In genomic region chr7:91511119-91511518, GRCm38 (mm10) we compare ENCODE assay signal across 24 mouse cellular contexts.
DNase-seq lines count a peak whose midpoint lies in the region; ATAC-seq and TF ChIP-seq lines count a peak whose summit lies in the region.
"Had no signal": no experiment of that assay in that cellular context is flagged by ENCODE, and none has a peak within 500 bp of the region (broad histone marks: within the 10 kb centered on the region; RNA-seq: fewer than 3 reads in every experiment).

No protein-coding gene starts in this region.

- H3K9me3 ChIP-seq in forebrain, embryonic 16.5 days (ENCODE audit: control insufficient read depth, low read length) = no peaks in the 10 kb centered on the region
- H3K9me3 ChIP-seq in forebrain, embryonic 12.5 days = no peaks in the 10 kb centered on the region
- H3K9me3 ChIP-seq in midbrain, postnatal 0 days (ENCODE audit: low read length) = no peaks in the 10 kb centered on the region
- no peaks in the 10 kb centered on the region for H3K9me3 ChIP-seq in midbrain, embryonic 15.5 days
- H3K9me3 ChIP-seq in neural tube, embryonic 14.5 days (ENCODE audit: control insufficient read depth, low read length) = no peaks in the 10 kb centered on the region
- H3K9me3 ChIP-seq: embryonic facial prominence, embryonic 10.5 days; embryonic facial prominence, embryonic 13.5 days; heart, embryonic 12.5 days; heart, embryonic 15.5 days had no signal

- peak; percentile 12 for DNase-seq in midbrain, postnatal 0 days (ENCODE audit: low spot score)
- DNase-seq in testis, postnatal 10 days (ENCODE audit: low spot score) = no peak
- DNase-seq: adrenal gland, adult 2 months; adrenal gland, postnatal 14 days; cerebellum, adult 11-12 months; cerebellum, adult 8-10 months; cerebellum, postnatal 10 days; cerebellum, postnatal 36 days; embryo, embryonic 11 days; gastrocnemius, postnatal 25 days; heart, adult 18-20 months; heart, postnatal 10 days; heart, postnatal 36 days had no signal

- ATAC-seq in forebrain, embryonic 16.5 days = peak; percentile 16; the same call in 1 of the 2 replicates
- ATAC-seq in forebrain, embryonic 12.5 days (ENCODE audit: low FRiP score) = no peak
- ATAC-seq in midbrain, postnatal 0 days (ENCODE audit: low FRiP score) = no peak
- ATAC-seq in midbrain, embryonic 15.5 days (replicated peaks) = no peak
- ATAC-seq in neural tube, embryonic 14.5 days (ENCODE audit: low read depth) = peak; percentile 54; the same call in 1 of the 2 replicates
- ATAC-seq: CD4-positive, CD25-positive, alpha-beta regulatory T cell, adult 4 months had no signal

- H3K36me3 ChIP-seq in forebrain, embryonic 16.5 days (ENCODE audit: control insufficient read depth, insufficient read depth) = no peaks in the 10 kb centered on the region
- H3K36me3 ChIP-seq in forebrain, embryonic 12.5 days (replicated peaks) = no peaks in the 10 kb centered on the region
- H3K36me3 ChIP-seq in midbrain, postnatal 0 days (ENCODE audit: insufficient read depth, low read length) = no peaks in the 10 kb centered on the region
- H3K36me3 ChIP-seq in midbrain, embryonic 15.5 days (replicated peaks) = no peaks in the 10 kb centered on the region
- no peaks in the 10 kb centered on the region for H3K36me3 ChIP-seq in neural tube, embryonic 14.5 days (ENCODE audit: control insufficient read depth, insufficient read depth, low read length)
- H3K36me3 ChIP-seq: embryonic facial prominence, embryonic 10.5 days; embryonic facial prominence, embryonic 13.5 days; heart, embryonic 12.5 days; heart, embryonic 15.5 days had no signal

- no peak overlapping the region for H3K27ac ChIP-seq in forebrain, embryonic 16.5 days (ENCODE audit: low read length)
- H3K27ac ChIP-seq in forebrain, embryonic 12.5 days = no peak overlapping the region
- no peak overlapping the region for H3K27ac ChIP-seq in midbrain, postnatal 0 days (ENCODE audit: low read depth, low read length)
- H3K27ac ChIP-seq in midbrain, embryonic 15.5 days = no peak overlapping the region
- no peak overlapping the region for H3K27ac ChIP-seq in neural tube, embryonic 14.5 days (ENCODE audit: low read depth, low read length)
- H3K27ac ChIP-seq: embryonic facial prominence, embryonic 10.5 days; embryonic facial prominence, embryonic 13.5 days; heart, embryonic 15.5 days; hindbrain, embryonic 14.5 days had no signal

- 30% methylated on average over 1 of the region's 1 CpGs for WGBS in forebrain, embryonic 16.5 days
- WGBS in forebrain, embryonic 12.5 days = 65% methylated on average over 1 of the region's 1 CpGs
- WGBS in midbrain, postnatal 0 days = 50% methylated on average over 1 of the region's 1 CpGs
- WGBS in midbrain, embryonic 15.5 days = 24% methylated on average over 1 of the region's 1 CpGs
- 61% methylated on average over 1 of the region's 1 CpGs for WGBS in neural tube, embryonic 14.5 days

- peaks cover 7% of the 10 kb centered on the region for H3K4me1 ChIP-seq in forebrain, embryonic 16.5 days (replicated peaks; ENCODE audit: control insufficient read depth, insufficient read depth, low read length)
- H3K4me1 ChIP-seq in forebrain, embryonic 12.5 days = no peaks in the 10 kb centered on the region
- no peaks in the 10 kb centered on the region for H3K4me1 ChIP-seq in midbrain, postnatal 0 days (ENCODE audit: insufficient read depth, low read length)
- no peaks in the 10 kb centered on the region for H3K4me1 ChIP-seq in midbrain, embryonic 15.5 days
- H3K4me1 ChIP-seq in neural tube, embryonic 14.5 days (ENCODE audit: control insufficient read depth, insufficient read depth, low read length) = no peaks in the 10 kb centered on the region
- H3K4me1 ChIP-seq: embryonic facial prominence, embryonic 10.5 days; embryonic facial prominence, embryonic 13.5 days; heart, embryonic 12.5 days; heart, embryonic 15.5 days had no signal

- H3K27me3 ChIP-seq in forebrain, embryonic 16.5 days (replicated peaks; ENCODE audit: control insufficient read depth, insufficient read depth, low read length) = no peaks in the 10 kb centered on the region
- H3K27me3 ChIP-seq in forebrain, embryonic 12.5 days = no peaks in the 10 kb centered on the region
- H3K27me3 ChIP-seq in midbrain, postnatal 0 days (ENCODE audit: insufficient read depth, low read length) = no peaks in the 10 kb centered on the region
- H3K27me3 ChIP-seq in midbrain, embryonic 15.5 days (replicated peaks) = no peaks in the 10 kb centered on the region
- H3K27me3 ChIP-seq in neural tube, embryonic 14.5 days (ENCODE audit: control insufficient read depth, insufficient read depth, low read length) = no peaks in the 10 kb centered on the region
- H3K27me3 ChIP-seq: embryonic facial prominence, embryonic 13.5 days; heart, embryonic 12.5 days; heart, embryonic 15.5 days had no signal

- H3K9ac ChIP-seq in forebrain, embryonic 16.5 days (replicated peaks; ENCODE audit: low read depth, low read length) = no peak overlapping the region
- H3K9ac ChIP-seq in forebrain, embryonic 12.5 days = no peak overlapping the region
- H3K9ac ChIP-seq in midbrain, postnatal 0 days (replicated peaks; ENCODE audit: low read length, poor library complexity, severe bottlenecking) = no peak overlapping the region
- H3K9ac ChIP-seq in midbrain, embryonic 15.5 days = no peak overlapping the region
- no peak overlapping the region for H3K9ac ChIP-seq in neural tube, embryonic 14.5 days (replicated peaks; ENCODE audit: low read depth, low read length)
- H3K9ac ChIP-seq: embryonic facial prominence, embryonic 13.5 days; heart, embryonic 12.5 days; heart, embryonic 15.5 days; hindbrain, embryonic 14.5 days had no signal

- TF ChIP-seq CTCF in midbrain, postnatal 0 days (IDR thresholded peaks at IDR 0.05) = no peak

- H3K4me3 ChIP-seq in forebrain, embryonic 16.5 days (replicated peaks; ENCODE audit: low read length) = no peak overlapping the region
- no peak overlapping the region for H3K4me3 ChIP-seq in forebrain, embryonic 12.5 days (replicated peaks)
- H3K4me3 ChIP-seq in midbrain, postnatal 0 days (ENCODE audit: low read depth, low read length) = no peak overlapping the region
- no peak overlapping the region for H3K4me3 ChIP-seq in midbrain, embryonic 15.5 days
- no peak overlapping the region for H3K4me3 ChIP-seq in neural tube, embryonic 14.5 days (ENCODE audit: low read depth, low read length)
- H3K4me3 ChIP-seq: embryonic facial prominence, embryonic 10.5 days; embryonic facial prominence, embryonic 13.5 days; erythroblast, embryonic 14.5 days; heart, embryonic 12.5 days; heart, embryonic 15.5 days had no signal

- H3K4me2 ChIP-seq in forebrain, embryonic 16.5 days (ENCODE audit: low read length) = no peak overlapping the region
- H3K4me2 ChIP-seq in forebrain, embryonic 12.5 days = no peak overlapping the region
- no peak overlapping the region for H3K4me2 ChIP-seq in midbrain, postnatal 0 days (ENCODE audit: low read depth, low read length, poor library complexity, severe bottlenecking)
- no peak overlapping the region for H3K4me2 ChIP-seq in midbrain, embryonic 15.5 days
- no peak overlapping the region for H3K4me2 ChIP-seq in neural tube, embryonic 14.5 days (ENCODE audit: low read depth, low read length)
- H3K4me2 ChIP-seq: embryonic facial prominence, embryonic 13.5 days; heart, embryonic 12.5 days; heart, embryonic 15.5 days; hindbrain, embryonic 14.5 days had no signal

Comparison
In these comparisons a context has a peak if more than half of its experiments do, and no peak if none do; other contexts are left out.
1. ATAC-seq: peak in forebrain, embryonic 16.5 days (single experiment) and neural tube, embryonic 14.5 days (single experiment); none in forebrain, embryonic 12.5 days (single experiment), midbrain, postnatal 0 days (single experiment) and midbrain, embryonic 15.5 days (single experiment).